Mouse (Mus musculus) granulocyte monocyte progenitor cell, adult 5-6 weeks (primary cell): ENCODE measurements at regions not wholly inside any gene's neighbourhood (a gene's known extent, or its start where the extent isn't known, plus 50 kb on each side); places are given as distances from the start of the nearest gene placed in this dataset.

ENCODE experiments used
- ATAC-seq: replicated peaks from 2 replicates; pipeline ENCODE4 v1.8.0; 2016; ENCODE audit warnings: mild to moderate bottlenecking, moderate TSS enrichment, inconsistent platforms; ENCODE audit not compliant: poor library complexity, severe bottlenecking

GRCm38 (mm10) chr2:131436149-131436548, 55.1 kb upstream of the Smox start:
- ATAC-seq = peak; percentile 92

GRCm38 (mm10) chr2:131430474-131430873, 60.8 kb upstream of the Smox start:
- ATAC-seq = peak; percentile 89

- ATAC-seq = no peak
These were observed 63.2 kb upstream of the Smox start for GRCm38 (mm10) chr2:131428089-131428488.

- ATAC-seq = no peak
These were observed 64.4 kb upstream of the Smox start for GRCm38 (mm10) chr2:131426941-131427340.

GRCm38 (mm10) chr2:131423616-131424320, 67.5 kb upstream of the Smox start:
- peak; percentile 80 for ATAC-seq

- ATAC-seq = peak; percentile 74
These were observed 68.3 kb upstream of the Smox start for GRCm38 (mm10) chr2:131422907-131423445.

- ATAC-seq = no peak
These were observed 65.4 kb upstream of the Rnf24 start for GRCm38 (mm10) chr2:131418130-131418529.

- no peak for ATAC-seq
These were observed 64.8 kb upstream of the Rnf24 start for GRCm38 (mm10) chr2:131417472-131417871.

GRCm38 (mm10) chr2:131416482-131416881, 63.8 kb upstream of the Rnf24 start:
- ATAC-seq = peak; percentile 85

GRCm38 (mm10) chr2:131410906-131411520, 58.3 kb upstream of the Rnf24 start:
- ATAC-seq = no peak

- ATAC-seq = no peak
These were observed 54.6 kb upstream of the Rnf24 start for GRCm38 (mm10) chr2:131407337-131407736.

GRCm38 (mm10) chr2:131404218-131404555, 51.5 kb upstream of the Rnf24 start:
- ATAC-seq = peak; percentile 30; the same call in 1 of the 2 replicates

- ATAC-seq = no peak
These were observed 51.0 kb upstream of the Rnf24 start for GRCm38 (mm10) chr2:131403543-131404217.
